Mouse (Mus musculus) heart, postnatal 14 days (tissue): ENCODE data around the gene Ccdc171. TPM values are rescaled to one million over a fixed set of nuclear protein-coding genes. Genes with fewer than 3 reads are reported as not detected.
"Not testable (repeated sequence)": the region's sequence is repeated elsewhere in the genome, so short reads cannot be mapped to it uniquely, and the experiment has no call there.

Source experiments
- DNase-seq, 2 experiments: peaks; one replicate each; pipeline ENCODE4 v3.0.0; 2021 to 2022
- intact Hi-C: fragments of 180-260 bp; cut with DNase I; formaldehyde crosslinking; loops from one replicate; pipeline ENCODE4 v1.15.1; 2025
- long read RNA-seq, 2 experiments: library from polyadenylated mRNA; stranded (forward); transcript quantifications; one replicate each; pipeline ENCODE4 v2.0.0; 2021
- total RNA-seq, 2 experiments: library from RNA; stranded (reverse); gene quantifications; 2 replicates each; pipeline ENCODE4 v1.2.3; 2021

The Ccdc171 gene
- total RNA-seq = 1 to 10 TPM; 1.2 to 1.3 TPM
- long read RNA-seq, experiment 1 = 0 reads
- long read RNA-seq, experiment 2 = 0 reads

- peak; percentile 97 for DNase-seq
- intact Hi-C loops = loop anchor here (2.0 kb wide), 1 partner anchor 38 kb away; the partner anchor contains the start of gene Psip1
These were observed at the start of gene Ccdc171 for GRCm38 (mm10) chr4:83524843-83525689. TSS of gene Ccdc171 (plus strand) at chr4:83525545.

DNA sequence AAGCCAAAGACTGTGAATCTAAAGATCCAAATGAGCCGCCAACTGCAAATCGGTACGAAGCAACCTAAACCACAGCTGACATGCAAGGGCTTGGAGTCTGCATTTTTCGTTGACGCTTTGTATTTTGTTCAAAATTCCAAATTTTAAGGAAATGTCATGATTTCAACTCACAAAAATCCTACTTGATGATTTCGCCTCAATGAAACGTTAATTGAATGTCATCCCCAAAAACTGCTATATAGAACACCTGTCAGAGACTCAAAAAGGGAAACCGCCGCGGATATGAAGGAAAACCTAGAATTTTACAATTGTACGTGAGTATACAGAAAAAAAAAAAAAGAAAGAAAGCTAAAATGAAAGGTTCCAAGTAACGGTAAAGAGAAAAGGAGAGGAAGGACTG lies 40.1 kb upstream of the Ccdc171 start:
- DNase-seq = no peak
- intact Hi-C loops = no loop called here

DNA sequence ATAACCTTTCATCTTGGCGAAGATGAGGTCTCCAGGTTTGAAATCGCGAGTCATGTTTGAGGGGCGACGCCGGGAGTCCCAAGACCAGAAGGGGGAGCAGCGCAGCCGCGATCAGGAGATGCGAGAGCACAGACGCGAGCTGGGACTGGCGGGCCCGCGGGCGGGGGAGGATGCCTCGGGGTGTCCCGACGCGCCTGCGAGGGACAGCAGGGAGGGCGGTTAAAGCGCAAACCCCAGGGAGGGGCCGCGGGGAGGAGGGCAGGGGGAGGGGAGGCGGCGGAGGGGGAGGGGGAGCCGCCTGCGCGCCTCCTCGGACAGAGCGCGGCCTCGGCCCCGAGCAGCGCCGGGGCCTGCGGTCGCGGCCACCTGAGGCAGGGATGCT lies 39.6 kb upstream of the Ccdc171 start:
- intact Hi-C loops = loop anchor here (2.0 kb wide), 2 partner anchors 39 to 85 kb away; partner anchors contain the start of gene Ccdc171
- DNase-seq = peak; percentile 84 to 85

GRCm38 (mm10) chr4:83486117-83486901 lies 39.0 kb upstream of the Ccdc171 start, which contains the start of gene Psip1:
TSS of gene Psip1 (minus strand) at chr4:83486459.
- intact Hi-C loops = loop anchor here (2.0 kb wide), 2 partner anchors 38 to 84 kb away; partner anchors contain the start of gene Ccdc171
- peak; percentile 88 to 90 for DNase-seq

GRCm38 (mm10) chr4:83489121-83489520 lies 36.2 kb upstream of the Ccdc171 start:
- no peak for DNase-seq
- intact Hi-C loops = no loop called here

DNA sequence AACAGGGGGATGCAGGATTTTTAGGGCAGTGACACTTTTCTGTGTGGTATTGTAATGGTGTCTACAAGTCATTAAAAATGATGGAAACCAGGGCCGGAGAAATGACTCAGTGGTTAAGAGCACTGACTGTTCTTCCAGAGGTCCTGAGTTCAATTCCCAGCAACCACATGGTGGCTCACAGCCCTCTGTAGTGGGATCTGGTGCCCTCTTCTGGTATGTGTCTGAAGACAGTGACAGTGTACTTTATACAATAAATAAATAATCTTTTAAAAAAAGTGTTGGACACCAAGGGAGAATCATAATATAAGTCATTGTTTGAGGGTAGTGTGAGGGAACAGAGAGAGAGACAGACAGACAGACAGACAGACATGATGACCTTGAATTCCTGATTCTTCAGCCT lies 32.2 kb upstream of the Ccdc171 start:
- DNase-seq = no peak
- intact Hi-C loops = no loop called here

DNA sequence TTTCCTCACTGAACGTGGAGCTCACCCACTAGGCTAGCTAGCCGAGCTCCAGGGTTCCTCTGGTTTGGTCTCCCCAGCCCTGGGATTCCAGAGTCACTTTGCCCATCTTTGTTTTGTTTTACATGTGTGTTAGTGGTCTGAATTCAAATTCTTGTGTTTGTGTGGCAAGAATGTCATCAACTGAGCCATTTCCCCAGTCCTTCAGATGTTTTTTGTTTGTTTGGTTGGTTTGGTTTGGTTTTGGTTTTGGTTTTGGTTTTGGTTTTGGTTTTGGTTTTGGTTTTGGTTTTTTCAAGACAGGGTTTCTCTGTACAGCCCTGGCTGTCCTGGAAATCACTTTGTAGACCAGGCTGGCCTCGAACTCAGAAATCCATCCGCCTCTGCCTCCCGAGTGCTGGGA lies 28.3 kb upstream of the Ccdc171 start:
- intact Hi-C loops, DNase-seq: not testable (repeated sequence)

GRCm38 (mm10) chr4:83500154-83501036 lies 24.9 kb upstream of the Ccdc171 start:
- intact Hi-C loops = no loop called here
- no peak for DNase-seq

DNA sequence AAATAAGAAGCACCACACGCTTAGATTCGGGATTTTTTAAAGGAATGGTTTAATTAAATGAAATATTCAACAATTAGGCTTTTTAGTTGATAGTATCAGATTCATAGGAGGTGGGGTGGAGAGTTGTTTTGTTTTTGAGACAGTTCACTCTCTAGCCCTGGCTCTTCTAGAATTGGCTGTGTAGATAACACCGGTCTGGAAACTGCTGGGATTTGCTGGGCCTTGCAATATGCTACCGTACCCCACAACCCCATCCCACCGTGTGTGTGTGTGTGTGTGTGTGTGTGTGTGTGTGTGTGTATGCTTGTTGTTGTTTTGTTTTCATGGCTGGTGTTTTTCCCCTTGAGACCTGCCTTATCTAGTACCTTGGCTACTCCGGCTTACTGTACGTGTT lies 24.3 kb upstream of the Ccdc171 start:
- no peak for DNase-seq

GRCm38 (mm10) chr4:83509600-83509999 lies 15.7 kb upstream of the Ccdc171 start:
- DNase-seq = no peak
- intact Hi-C loops = no loop called here

More for the DNA sequence above, 24.3 kb upstream of the Ccdc171 start:
- intact Hi-C loops = no loop called here

- intact Hi-C loops = no loop called here
- no peak for DNase-seq
These were observed 14.3 kb upstream of the Ccdc171 start for GRCm38 (mm10) chr4:83511083-83511482.

- DNase-seq = no peak
- intact Hi-C loops = no loop called here
These were observed 13.1 kb upstream of the Ccdc171 start for GRCm38 (mm10) chr4:83512217-83512616.

DNA sequence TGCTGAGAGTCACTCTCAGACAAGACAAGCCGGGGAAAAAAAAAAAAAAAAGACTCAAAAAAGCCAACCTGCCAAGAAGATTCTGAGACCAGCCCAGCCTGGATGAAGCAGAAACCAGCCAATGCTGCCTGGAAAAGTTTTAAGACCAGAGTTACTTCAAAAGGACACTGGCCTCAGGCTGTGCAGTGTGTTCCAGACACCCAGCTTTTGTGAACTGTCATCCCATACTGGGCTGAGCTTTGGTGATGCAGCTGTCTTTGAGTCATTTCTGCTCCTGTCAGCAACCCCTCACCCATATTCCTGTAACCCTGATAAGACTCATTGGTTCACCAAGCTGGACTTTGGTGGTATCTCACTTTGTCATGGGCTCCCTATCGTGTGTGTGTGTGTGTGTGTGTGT lies 12.7 kb upstream of the Ccdc171 start:
- intact Hi-C loops = no loop called here
- no peak for DNase-seq

DNA sequence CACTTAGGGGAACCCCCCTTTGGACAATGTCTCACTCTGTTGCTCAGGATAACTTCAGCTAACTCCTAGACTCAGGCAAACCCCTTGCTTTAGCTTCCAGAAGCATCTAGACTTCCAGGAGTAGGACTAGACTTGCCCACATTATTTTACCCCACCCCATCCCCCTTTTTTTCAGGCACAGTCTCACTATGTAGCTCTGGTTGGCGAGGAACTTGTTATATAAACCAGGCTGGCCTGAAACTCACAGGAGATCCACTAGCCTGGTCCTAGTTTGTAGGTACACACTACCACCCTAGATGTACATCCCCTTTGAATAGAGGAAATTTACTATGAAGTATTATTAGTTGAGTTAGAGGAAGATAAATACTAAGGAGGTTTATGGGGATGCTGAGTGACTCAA lies 11.2 kb upstream of the Ccdc171 start:
- intact Hi-C loops = no loop called here
- no peak for DNase-seq

DNA sequence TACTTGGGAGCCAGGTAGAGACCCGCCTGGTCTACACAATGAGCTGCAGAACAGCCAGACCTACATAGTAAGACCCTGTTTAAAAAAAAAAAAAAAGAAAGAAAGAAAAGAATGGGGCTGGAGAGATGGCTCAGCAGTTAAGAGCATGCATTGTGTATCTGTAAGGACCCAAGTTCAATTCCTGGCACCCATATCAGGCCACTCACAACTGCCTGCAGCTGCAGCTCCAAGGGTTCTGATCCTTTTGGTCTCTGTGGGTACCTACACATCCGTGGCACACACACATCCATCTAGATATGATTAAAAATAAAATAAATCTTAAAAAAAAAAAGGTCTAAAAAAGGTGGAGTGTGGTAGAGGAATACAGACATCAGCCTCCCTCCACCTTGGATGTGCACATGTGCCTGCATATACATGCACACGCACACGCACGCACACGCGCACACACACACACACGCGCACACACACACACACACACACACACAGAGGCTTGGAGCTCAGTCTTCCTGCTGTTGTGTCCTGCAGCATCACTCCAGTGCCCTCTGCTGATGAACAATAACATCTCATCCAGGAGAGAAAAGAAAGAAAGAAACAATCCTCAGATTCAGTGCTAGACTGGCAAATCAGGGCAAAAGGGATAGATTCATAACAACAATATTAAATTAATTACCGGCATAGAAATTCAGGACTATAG lies 10.2 kb upstream of the Ccdc171 start:
- intact Hi-C loops = no loop called here
- DNase-seq = peak in 1 of 2 experiments; percentile 6

DNA sequence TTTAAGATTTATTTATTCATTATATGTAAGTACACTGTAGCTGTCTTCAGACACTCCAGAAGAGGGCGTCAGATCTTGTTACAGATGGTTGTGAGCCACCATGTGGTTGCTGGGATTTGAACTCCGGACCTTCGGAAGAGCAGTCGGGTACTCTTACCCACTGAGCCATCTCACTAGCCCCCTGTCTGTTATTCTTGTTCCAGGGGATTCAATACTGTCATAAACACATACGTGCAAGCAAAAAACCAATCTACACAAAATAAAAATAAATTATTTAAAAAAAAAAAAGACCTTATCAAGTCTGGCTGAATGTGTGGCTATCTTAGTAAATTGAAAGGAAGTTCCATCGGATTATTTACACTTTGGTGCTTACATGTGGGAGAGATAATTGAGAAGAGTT lies 9.2 kb upstream of the Ccdc171 start:
- intact Hi-C loops, DNase-seq: not testable (repeated sequence)

- intact Hi-C loops = no loop called here
- DNase-seq = no peak
These were observed 6.2 kb upstream of the Ccdc171 start for GRCm38 (mm10) chr4:83519148-83519547.

DNA sequence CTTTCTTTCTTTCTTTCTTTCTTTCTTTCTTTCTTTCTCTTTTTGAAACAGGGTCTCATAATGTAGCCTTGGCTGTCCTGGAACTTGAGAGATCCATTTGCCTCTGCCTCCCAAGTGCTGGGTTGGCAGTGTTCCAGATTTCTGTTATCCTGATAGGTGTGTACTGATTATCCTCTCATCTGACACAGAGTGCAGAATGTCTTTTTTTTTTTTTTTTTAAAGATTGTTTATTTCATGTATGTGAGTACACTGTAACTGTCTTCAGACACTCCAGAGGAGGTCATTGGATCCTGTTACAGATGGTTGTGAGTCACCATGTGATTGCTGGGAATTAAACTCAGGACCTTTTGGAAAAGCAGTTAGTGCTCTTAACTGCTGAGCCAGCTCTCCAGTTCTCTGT lies 5.5 kb upstream of the Ccdc171 start:
- DNase-seq = no peak
- intact Hi-C loops = no loop called here

- DNase-seq = no peak
- intact Hi-C loops = no loop called here
These were observed 5.0 kb upstream of the Ccdc171 start for GRCm38 (mm10) chr4:83520308-83520707.

GRCm38 (mm10) chr4:83522066-83522465 lies 3.3 kb upstream of the Ccdc171 start:
- no peak for DNase-seq
- intact Hi-C loops = no loop called here
